Mouse (Mus musculus): Measurements from ENCODE around the gene Map2.

Gene Map2

GRCm38 (mm10) chr1:66175041-66175665, at the start of gene Map2:
Gene Map2, plus strand, starts transcription at chr1:66175273.
- in situ Hi-C loops (cut with MboI, MseI): no loop called here

DNA sequence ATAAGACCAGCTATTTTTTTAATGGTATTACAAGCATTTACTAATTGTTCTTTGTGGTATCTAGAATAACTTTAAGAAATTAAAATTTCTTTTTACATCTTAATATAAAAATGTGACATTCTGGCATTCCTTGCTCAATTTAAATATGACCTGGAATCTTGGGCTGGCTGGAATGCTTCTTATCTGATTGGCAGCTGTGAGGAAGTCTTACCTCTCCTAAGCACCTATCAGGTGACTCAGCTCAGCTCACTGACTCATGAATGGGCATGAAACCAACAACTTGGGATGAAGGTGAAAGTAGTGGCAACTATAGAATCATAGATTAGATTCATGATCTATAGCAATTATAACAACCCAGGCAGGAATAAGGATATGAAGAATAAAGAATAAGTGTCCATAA, 42.1 kb upstream of the Map2 start:
- in situ Hi-C loops (cut with MboI, MseI): no loop called here

GRCm38 (mm10) chr1:66135324-66135723, 39.7 kb upstream of the Map2 start:
- in situ Hi-C loops (cut with MboI, MseI): no loop called here

GRCm38 (mm10) chr1:66140686-66141085, 34.4 kb upstream of the Map2 start:
- in situ Hi-C loops (cut with MboI, MseI): no loop called here

DNA sequence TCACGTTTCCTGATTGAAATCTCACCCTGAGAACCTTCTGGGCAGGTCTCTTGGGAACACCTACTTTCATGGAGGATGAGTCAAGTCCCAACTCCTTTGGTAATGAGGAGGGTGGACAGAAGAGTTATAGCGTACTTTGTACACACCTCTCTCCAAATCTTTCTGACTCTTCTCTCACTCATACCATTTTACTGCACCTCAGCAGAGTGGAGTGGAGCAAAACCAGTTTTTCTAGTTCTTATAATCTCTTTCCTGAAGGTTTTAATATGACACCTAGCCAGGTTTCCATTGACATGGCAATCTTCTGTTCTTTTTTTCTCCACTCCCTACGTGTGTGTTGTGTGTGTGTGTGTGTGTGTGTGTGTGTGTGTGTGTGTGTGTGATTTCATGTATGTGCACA, 29.9 kb upstream of the Map2 start:
- in situ Hi-C loops (cut with MboI, MseI): no loop called here

- in situ Hi-C loops (cut with MboI, MseI): no loop called here
Measured at GRCm38 (mm10) chr1:66148825-66149514, 26.1 kb upstream of the Map2 start.

DNA sequence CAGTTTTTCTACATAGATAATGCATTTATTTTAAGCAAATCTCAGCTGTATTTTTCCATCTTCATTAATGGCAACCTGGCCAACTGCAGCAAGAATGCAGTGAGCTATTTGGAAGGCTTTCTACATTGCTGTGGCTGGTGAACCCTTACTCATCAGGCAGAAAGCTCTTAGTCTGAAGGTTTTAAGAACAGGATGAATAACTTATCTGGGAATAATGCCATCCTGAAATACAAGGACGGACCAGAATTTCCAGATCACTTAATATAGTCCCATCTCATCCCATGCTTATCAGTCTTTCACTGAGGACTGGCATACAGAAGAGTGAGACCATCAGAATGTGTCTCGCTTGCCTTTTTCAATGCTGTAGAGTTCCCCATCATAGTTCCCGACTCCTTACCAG, 24.3 kb upstream of the Map2 start:
- in situ Hi-C loops (cut with MboI, MseI): no loop called here

GRCm38 (mm10) chr1:66157135-66157534, 17.9 kb upstream of the Map2 start:
- in situ Hi-C loops (cut with MboI, MseI): no loop called here

DNA sequence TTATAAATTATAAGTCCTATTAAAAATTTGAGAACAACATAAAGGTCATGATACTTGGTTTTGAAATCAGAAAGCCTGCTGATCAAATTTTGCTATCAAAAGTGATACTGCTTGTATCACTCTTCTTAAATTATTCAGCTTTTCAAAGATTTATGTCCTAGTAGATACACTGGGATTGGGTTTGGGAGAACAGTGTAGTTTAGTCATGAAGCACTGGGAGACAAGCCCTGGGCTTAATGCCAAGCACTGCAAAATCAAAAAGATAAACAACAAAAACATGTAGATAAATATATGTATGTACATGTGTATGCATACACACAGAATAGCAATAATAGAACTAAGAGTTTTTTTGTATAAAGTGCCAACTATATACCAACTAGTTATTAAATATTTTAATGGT, 17.5 kb upstream of the Map2 start:
- in situ Hi-C loops (cut with MboI, MseI): no loop called here

DNA sequence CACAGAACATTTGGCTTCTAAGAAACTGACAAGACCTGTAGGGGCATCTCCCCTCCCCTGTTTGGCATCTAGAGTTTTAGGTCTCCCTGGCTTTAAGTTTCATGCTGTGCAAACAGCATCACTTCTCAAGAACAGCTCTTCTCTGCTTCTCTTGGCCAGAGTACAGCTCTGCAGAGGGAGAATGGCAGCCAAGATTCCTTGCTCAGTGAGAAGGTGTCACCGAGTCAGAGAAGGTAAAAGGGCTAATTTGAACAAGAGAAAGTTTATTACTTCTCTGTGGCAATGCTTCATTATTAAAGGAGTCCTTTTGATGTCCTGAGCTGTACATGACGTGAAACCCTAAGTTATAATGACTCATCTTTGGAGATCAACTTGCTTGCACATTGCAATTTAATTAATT, 10.4 kb upstream of the Map2 start:
- in situ Hi-C loops (cut with MboI, MseI): no loop called here

GRCm38 (mm10) chr1:66168722-66169121, 6.4 kb upstream of the Map2 start:
- in situ Hi-C loops (cut with MboI, MseI): no loop called here

DNA sequence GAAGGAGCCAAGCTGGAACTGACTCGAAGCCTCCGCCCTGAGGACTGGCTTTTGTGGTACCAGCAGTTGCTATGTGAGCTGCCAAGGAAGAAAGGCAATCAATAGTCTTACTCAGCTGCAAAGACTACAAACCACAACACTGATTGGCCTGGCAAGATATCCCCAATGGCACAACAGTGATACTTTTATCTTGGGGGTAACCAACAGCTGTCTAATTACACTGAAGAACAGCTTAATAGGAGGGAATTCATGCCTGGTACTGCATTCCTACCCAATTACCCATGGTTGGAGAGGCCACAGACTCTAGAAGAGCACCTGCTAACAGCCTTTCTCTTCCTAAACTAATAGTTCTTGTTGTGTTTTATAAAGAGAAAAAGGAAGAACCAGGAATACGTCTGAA, 2.9 kb upstream of the Map2 start:
- in situ Hi-C loops (cut with MboI, MseI): no loop called here

DNA sequence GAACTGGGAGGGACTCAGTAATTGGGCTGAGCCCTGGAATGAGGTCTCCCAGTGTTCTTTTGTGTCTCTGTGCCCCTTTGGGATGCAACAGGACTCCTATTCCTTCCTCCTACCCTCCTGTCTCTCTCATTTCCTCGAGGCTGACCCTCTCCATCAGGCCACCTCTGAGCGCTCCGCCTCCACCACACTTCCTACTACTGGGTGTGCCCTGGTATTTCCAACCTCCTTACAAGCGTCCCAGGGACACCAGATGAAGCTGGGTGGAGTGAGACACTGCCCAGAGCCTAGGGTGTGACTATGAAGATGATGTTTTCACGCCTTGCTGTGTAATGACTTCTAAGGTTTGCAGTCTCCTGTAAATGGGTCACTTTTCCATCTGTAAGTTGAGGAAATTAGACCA, 1.4 kb upstream of the Map2 start:
- in situ Hi-C loops (cut with MboI, MseI): no loop called here

DNA sequence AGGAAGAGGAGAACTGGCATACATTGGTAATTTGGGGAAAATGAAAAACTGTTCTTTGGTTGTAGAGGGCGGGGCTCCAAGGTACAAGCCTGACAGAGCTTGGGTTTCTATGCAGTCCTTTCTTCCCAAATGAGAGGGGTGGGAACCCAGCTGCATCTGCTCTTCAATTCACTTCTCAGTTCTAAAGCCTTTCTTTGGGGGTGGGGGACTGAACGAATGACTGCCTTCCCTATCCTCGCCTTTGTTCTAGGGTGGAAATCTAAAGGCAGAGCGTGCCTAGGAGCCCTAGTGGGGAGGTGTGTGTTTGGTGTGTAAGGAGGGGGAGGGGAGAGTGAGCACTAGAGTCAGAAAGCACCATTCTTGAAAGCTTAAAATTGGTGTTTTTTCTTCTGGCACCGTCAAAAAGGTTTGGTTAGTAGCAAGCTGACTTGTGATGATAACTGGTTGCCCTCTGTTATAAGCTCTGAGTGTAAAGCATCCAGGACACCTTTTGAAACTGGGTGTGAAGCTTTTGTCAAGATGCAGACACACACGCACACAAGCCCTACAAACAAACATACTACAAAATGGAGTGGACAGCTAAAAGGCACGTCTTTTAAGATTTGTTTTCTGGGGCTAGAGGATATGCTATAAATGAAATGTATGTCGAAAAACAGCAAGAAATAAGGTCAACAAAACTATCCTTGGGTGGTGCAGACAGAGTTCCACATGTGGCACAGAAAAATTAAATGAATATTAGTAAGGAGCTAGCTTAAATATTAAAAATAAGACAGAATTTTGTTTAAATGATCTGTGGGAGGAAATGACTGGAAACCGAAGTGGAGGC, 1.2 kb downstream of the Map2 start:
- in situ Hi-C loops (cut with MboI, MseI): no loop called here

DNA sequence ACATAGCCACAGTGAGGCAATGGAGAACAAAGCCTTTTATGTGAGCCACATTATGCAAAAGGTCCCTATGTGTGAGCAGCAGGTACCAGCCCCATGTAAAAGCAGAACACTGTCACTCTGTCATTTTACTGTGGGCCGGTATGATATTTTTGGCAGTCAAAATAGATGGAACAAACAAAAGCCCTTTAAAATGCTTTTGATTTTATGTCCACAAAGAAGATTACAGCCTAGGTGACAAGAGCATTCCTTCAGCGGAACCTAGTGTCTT, 1.7 kb downstream of the Map2 start:
- in situ Hi-C loops (cut with MboI, MseI): no loop called here

- in situ Hi-C loops (cut with MboI, MseI): no loop called here
Measured at GRCm38 (mm10) chr1:66177489-66178170, 2.6 kb downstream of the Map2 start.

- in situ Hi-C loops (cut with MboI, MseI): no loop called here
Measured at GRCm38 (mm10) chr1:66187016-66187681, 12.1 kb downstream of the Map2 start.

DNA sequence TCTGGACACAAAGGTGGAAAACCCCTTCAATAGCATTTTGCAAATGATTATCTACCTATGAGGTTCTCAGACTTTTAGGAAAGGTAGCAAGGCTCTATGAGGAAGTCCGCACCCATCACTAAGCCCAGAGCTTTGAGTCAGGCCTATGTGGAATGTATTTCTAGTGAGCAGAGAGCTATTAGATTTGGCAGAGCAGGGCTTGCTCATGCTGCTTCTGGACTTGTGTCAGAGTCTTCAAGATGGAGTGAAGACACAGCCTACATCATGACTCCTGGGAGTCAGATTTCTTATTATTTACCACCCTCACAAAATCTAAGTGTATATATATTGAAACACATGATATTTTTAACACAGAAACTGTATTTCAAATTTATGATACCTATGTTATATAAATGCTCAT, 17.3 kb downstream of the Map2 start:
- in situ Hi-C loops (cut with MboI, MseI): no loop called here

DNA sequence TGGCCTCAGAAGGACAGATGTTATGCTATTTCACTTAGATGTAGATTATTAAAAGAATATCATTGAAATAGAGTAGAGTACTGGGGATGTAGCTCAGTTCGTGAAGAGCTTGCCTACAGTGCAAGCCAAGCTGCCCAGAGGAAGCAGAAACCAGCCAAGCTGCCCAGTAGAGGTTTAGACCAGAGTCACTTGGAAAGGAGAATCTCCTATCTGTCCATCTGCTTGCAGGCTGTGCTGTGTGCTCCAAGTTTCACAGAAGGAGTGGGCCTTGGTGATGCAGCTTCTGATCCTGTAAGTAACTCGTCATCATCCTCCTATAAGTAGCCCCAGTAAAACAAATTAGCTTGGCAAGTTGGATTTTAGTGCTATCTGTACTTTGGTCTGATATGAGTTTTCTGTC, 17.8 kb downstream of the Map2 start:
- in situ Hi-C loops (cut with MboI, MseI): no loop called here

DNA sequence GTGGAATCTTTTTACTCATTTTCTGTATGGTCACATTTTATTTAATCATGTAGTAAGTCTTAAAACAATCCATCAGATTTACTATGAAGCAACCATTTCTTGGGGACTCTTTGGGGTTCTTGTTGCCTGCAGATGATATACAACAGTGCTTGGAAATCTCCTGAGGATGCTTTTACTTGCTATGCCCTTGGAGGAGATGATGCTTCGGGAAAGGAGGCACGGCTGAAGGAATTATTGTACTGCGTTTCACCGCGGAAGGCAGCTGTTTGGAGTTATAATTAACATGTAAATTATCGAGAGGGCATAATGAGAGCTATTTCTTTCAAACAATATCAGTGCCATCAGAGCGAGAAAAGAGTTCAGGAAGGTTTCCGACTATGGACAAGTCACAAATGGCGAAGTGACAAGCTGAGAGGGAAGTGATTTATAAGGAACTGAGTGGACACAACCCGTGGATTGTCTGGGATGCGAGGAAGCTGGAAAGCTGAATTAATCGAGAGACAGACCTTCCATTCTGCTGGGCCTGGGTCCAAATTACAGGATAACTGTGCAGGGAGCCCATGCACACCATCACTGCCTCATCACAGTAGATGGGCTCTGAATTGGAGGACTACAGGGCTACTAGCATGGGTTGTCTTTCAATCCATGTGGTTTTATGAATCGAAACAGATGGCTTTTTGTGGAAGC, 20.1 kb downstream of the Map2 start:
- in situ Hi-C loops (cut with MboI, MseI): no loop called here

- in situ Hi-C loops (cut with MboI, MseI): no loop called here
Measured at GRCm38 (mm10) chr1:66196240-66196639, 21.2 kb downstream of the Map2 start.

Data from T-helper 1 cell (primary cell).